Mouse (Mus musculus): ENCODE results near the gene Cep350. TPM values are rescaled to one million over a fixed set of nuclear protein-coding genes. Genes with fewer than 3 reads are reported as not detected.

Cep350 gene
- polyA plus RNA-seq, 1 experiment, result 3.4 TPM

DNA sequence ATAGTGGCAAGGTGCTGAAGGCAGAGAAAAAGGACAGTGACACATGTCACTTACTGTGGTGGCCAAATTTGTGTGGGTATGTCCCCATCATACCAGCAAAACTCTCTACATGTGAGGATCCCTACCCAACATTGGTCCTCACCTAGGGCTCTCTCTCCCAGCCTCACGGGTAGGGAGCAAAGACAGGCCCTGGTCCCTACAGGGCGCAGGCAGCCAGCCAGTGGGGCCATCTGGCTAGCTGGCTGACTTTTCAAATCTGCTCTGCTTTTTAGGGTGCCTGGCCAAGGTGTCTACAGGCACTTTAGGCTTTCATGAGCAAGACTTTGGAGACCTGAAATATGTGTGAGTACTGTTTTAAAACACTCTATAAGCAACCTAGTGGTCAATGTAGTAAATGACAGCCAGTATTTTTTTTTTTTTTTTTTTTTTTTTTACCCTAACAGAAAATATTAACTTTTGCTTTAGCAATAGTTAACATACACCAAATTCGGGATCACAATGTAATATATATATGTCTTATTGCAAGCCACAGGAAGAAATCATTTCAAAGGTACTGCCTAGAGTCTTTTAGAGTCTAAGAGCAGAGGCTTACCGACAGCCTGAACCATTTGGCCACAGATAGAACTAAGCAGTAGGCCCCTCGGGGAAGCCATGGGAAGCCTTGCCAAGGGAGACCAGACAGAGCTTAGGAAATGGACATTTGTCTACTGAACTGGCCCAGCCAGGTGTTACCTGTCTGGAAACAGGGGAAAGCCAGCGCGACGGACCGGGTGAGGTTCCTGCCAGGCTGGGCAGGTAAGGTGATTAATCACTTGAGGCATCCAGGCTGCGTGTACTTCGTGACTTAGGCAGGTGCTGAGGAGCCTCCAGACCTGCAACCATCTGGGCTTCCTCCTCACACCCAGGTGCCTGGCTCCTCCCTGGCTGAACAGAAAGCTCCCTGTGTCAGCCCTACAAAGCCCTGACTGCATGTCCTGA is 171.8 kb downstream of the Cep350 start:
- H3K36me3 ChIP-seq (ENCODE audit: control insufficient read depth, insufficient read depth), result peaks cover 12% of the 10 kb centered on the region
- no peak overlapping the region for H3ac ChIP-seq (ENCODE audit: control insufficient read depth, insufficient read length)
- TF ChIP-seq TCF12 (IDR thresholded peaks at IDR 0.05; ENCODE audit: insufficient read depth, poor library complexity, severe bottlenecking) (no peak), SRF (IDR thresholded peaks at IDR 0.05; ENCODE audit: control insufficient read depth, insufficient read length, low read depth) (no peak), CEBPB (IDR thresholded peaks at IDR 0.05; ENCODE audit: insufficient read depth, poor library complexity, severe bottlenecking) (no peak), E2F4 (IDR thresholded peaks at IDR 0.05; ENCODE audit: insufficient read depth) (no peak), MAX (IDR thresholded peaks at IDR 0.05; ENCODE audit: low read depth) (no peak), USF1 (IDR thresholded peaks at IDR 0.05; ENCODE audit: low read depth) (no peak), POLR2A (IDR thresholded peaks at IDR 0.05; ENCODE audit: insufficient read length, low read depth) (no peak), MYOD1 (IDR thresholded peaks at IDR 0.05; ENCODE audit: control insufficient read depth in 1 of 3, insufficient read length in 2 of 3, low read depth in 2 of 3) (no peak), POLR2AphosphoS2 (IDR thresholded peaks at IDR 0.05; ENCODE audit: insufficient read length, low read depth) (no peak), MYOG (IDR thresholded peaks at IDR 0.05; ENCODE audit: control insufficient read depth in 1 of 3, insufficient read depth in 1 of 3, insufficient read length in 2 of 3, low read depth in 2 of 3) (no peak), TCF3 (IDR thresholded peaks at IDR 0.05; ENCODE audit: insufficient read length, low read depth) (no peak), REST (IDR thresholded peaks at IDR 0.05; ENCODE audit: insufficient read depth, insufficient read length) (no peak)
- H3K79me2 ChIP-seq (ENCODE audit: control insufficient read depth, insufficient read depth), result no peaks in the 10 kb centered on the region
- H3K4me3 ChIP-seq, result no peak overlapping the region
- H3K4me2 ChIP-seq (ENCODE audit: low read depth), result no peak overlapping the region
- H3K27me3 ChIP-seq (ENCODE audit: control insufficient read depth, insufficient read depth, insufficient read length), result no peaks in the 10 kb centered on the region

DNA sequence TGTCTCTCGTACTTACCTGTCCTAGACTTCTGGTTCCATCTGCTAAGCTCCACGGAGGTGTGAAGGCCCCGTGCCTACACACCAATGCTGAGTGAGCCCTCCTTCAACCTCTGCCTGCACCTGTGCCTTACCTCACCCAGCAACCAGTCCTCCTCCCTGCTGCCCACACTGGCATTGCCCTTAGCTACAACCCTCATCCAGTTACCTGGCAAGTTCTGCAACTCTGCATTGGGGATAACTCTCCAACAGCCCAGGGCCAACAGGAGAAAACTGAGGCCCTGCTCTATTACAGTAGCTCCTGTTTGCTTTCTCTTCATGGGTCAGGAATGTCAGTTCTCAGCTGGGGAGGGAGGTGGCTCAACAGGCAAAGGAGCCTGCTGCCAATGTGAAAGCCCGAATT is 175.1 kb downstream of the Cep350 start:
- no peaks in the 10 kb centered on the region for H3K27me3 ChIP-seq (ENCODE audit: control insufficient read depth, insufficient read depth, insufficient read length)
- no peak overlapping the region for H3K4me3 ChIP-seq
- no peak overlapping the region for H3K4me2 ChIP-seq (ENCODE audit: low read depth)
- H3K36me3 ChIP-seq (ENCODE audit: control insufficient read depth, insufficient read depth), result peaks cover 22% of the 10 kb centered on the region
- TF ChIP-seq USF1 (IDR thresholded peaks at IDR 0.05; ENCODE audit: low read depth) (no peak), MYOG (IDR thresholded peaks at IDR 0.05; ENCODE audit: control insufficient read depth in 1 of 3, insufficient read depth in 1 of 3, insufficient read length in 2 of 3, low read depth in 2 of 3) (no peak), REST (IDR thresholded peaks at IDR 0.05; ENCODE audit: insufficient read depth, insufficient read length) (no peak), SRF (IDR thresholded peaks at IDR 0.05; ENCODE audit: control insufficient read depth, insufficient read length, low read depth) (no peak), MAX (IDR thresholded peaks at IDR 0.05; ENCODE audit: low read depth) (no peak), MYOD1 (IDR thresholded peaks at IDR 0.05; ENCODE audit: control insufficient read depth in 1 of 3, insufficient read length in 2 of 3, low read depth in 2 of 3) (no peak)
- no peak overlapping the region for H3ac ChIP-seq (ENCODE audit: control insufficient read depth, insufficient read length)
- no peaks in the 10 kb centered on the region for H3K79me2 ChIP-seq (ENCODE audit: control insufficient read depth, insufficient read depth)

DNA sequence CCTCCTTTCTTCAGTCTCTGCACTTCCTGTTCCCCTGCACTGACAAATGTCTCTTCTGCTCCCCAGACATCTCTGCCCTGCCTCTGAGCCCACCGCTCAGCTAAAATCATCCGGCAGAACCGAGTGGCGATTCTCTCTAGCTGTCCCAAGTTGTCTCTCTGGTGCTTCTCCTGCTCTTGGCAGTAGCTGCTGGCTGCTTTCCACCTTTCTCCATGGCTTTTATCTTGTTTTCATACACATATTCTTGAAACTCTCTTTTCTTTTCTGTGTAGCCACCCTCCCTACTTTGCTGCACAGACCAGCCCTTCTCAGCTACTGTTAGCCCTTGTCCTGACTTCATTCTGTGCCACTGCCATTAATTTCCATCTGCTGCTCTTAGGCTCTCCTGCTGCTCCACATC is 175.6 kb downstream of the Cep350 start:
- Histone ChIP-seq H3K36me3 (ENCODE audit: control insufficient read depth, insufficient read depth) (peaks cover 24% of the 10 kb centered on the region), H3K79me2 (ENCODE audit: control insufficient read depth, insufficient read depth) (no peaks in the 10 kb centered on the region), H3ac (ENCODE audit: control insufficient read depth, insufficient read length) (no peak overlapping the region), H3K27me3 (ENCODE audit: control insufficient read depth, insufficient read depth, insufficient read length) (no peaks in the 10 kb centered on the region), H3K4me3 (no peak overlapping the region), H3K4me2 (ENCODE audit: low read depth) (no peak overlapping the region)
- TF ChIP-seq CEBPB (IDR thresholded peaks at IDR 0.05; ENCODE audit: insufficient read depth, poor library complexity, severe bottlenecking), result no peak
- TF ChIP-seq USF1 (IDR thresholded peaks at IDR 0.05; ENCODE audit: low read depth), result no peak
- TF ChIP-seq SRF (IDR thresholded peaks at IDR 0.05; ENCODE audit: control insufficient read depth, insufficient read length, low read depth), result no peak
- no peak for TF ChIP-seq MYOG (IDR thresholded peaks at IDR 0.05; ENCODE audit: control insufficient read depth in 1 of 3, insufficient read depth in 1 of 3, insufficient read length in 2 of 3, low read depth in 2 of 3)
- no peak for TF ChIP-seq MYOD1 (IDR thresholded peaks at IDR 0.05; ENCODE audit: control insufficient read depth in 1 of 3, insufficient read length in 2 of 3, low read depth in 2 of 3)
- TF ChIP-seq E2F4 (IDR thresholded peaks at IDR 0.05; ENCODE audit: insufficient read depth), result no peak
- no peak for TF ChIP-seq POLR2A (IDR thresholded peaks at IDR 0.05; ENCODE audit: insufficient read length, low read depth)
- TF ChIP-seq MAX (IDR thresholded peaks at IDR 0.05; ENCODE audit: low read depth), result no peak

DNA sequence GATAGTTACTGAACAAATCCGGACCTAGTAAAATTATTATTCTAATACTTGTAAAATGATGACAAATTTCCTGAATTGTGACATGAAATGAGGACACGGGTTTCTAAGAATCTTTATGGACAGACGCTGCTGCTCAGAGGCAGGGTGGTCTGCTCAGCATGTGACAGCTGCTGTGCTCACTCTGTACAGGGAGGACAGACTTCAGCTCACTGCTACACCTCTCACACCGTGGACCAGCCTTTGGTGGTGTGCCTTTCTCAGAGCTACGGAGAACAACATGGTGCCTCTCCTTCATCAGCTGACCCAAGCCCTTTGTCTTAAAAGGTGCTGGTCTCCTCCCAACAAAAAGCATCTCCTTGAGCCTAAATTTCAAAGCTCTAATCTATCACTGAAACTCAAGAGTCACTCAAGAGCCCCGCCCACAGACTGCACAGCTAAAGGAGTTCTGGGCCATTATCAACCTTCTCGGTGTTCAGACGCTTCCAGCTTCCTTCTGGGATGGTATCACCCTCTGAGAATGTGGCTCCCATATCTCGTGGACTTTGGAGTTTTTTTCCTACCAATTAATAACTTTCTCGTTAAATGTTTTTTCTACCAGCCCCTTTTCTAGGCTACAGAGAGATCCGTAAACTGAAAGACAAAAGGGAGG is 176.2 kb downstream of the Cep350 start:
- H3K79me2 ChIP-seq (ENCODE audit: control insufficient read depth, insufficient read depth), result no peaks in the 10 kb centered on the region
- H3ac ChIP-seq (ENCODE audit: control insufficient read depth, insufficient read length), result no peak overlapping the region
- H3K4me2 ChIP-seq (ENCODE audit: low read depth), result no peak overlapping the region
- no peak for TF ChIP-seq E2F4 (IDR thresholded peaks at IDR 0.05; ENCODE audit: insufficient read depth)
- no peak for TF ChIP-seq TCF3 (IDR thresholded peaks at IDR 0.05; ENCODE audit: insufficient read length, low read depth)
- no peak for TF ChIP-seq MYOD1 (IDR thresholded peaks at IDR 0.05; ENCODE audit: control insufficient read depth in 1 of 3, insufficient read length in 2 of 3, low read depth in 2 of 3)
- TF ChIP-seq REST (IDR thresholded peaks at IDR 0.05; ENCODE audit: insufficient read depth, insufficient read length), result no peak
- no peak for TF ChIP-seq TCF12 (IDR thresholded peaks at IDR 0.05; ENCODE audit: insufficient read depth, poor library complexity, severe bottlenecking)
- TF ChIP-seq MAX (IDR thresholded peaks at IDR 0.05; ENCODE audit: low read depth), result no peak
- H3K27me3 ChIP-seq (ENCODE audit: control insufficient read depth, insufficient read depth, insufficient read length), result no peaks in the 10 kb centered on the region
- H3K36me3 ChIP-seq (ENCODE audit: control insufficient read depth, insufficient read depth), result peaks cover 25% of the 10 kb centered on the region
- H3K4me3 ChIP-seq, result no peak overlapping the region

All from myocyte (in vitro differentiated cells).